Mouse (Mus musculus): ENCODE results near the gene Epm2aip1.

Gene Epm2aip1

DNA sequence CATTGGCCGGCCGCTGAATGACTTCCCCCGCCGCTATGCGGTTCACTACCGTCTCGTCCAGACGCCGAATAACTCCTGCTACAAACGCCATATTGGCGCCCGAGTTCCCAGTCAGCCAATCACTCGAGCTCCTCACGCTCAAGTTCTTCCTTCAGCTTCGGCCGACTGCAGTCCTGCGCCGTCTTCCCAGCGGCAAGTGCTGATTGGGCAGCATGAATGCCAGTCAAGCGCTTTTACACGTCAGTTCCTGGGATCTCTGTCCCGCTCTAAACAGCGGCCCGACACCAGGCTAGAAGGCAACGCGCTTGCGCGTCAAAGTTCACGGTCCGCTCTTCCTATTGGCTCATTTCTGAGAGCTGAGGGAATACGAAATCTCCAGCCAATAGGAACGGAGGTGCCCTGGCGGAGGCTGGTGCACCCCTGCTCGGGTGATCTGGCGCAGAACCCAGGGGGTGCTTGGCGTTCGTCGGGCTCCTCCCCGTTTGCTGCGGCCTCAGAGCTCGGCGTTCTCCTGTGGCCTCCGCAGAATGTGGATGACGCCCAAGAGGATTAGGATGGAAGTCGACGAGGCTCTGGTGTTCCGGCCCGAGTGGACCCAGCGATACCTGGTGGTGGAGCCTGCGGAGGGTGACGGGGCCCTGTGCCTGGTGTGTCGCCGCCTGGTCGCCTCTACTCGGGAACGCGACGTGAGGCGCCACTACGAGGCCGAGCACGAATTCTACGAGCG, at the start of gene Epm2aip1, which contains the start of gene Mlh1:
Gene Epm2aip1 (plus strand): TSS at position 496 of the 727 bp plus-strand sequence.
Gene Mlh1 (minus strand): TSS at position 358 of the 727 bp plus-strand sequence.
- peak; percentile 100 for DNase-seq

DNA sequence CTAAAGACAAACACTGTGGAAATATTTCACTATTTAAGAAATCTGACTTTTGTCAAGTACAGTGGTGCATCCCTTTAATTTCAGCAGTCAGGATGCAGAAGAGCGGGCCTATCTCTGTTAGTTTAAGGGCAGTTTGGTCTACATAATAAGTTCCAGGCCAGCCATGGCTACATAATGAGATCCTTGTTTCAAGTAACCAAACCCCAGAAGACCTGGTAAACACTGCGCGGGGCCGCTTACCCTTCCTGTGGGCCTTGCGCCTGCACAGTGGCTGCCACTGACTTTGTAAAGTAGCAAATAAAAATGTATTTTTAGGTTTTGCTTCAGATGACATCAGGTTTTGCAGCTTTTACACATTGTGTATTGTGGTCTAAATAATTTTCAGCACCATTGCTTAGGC, 48.3 kb upstream of the Epm2aip1 start:
- no peak for DNase-seq

DNA sequence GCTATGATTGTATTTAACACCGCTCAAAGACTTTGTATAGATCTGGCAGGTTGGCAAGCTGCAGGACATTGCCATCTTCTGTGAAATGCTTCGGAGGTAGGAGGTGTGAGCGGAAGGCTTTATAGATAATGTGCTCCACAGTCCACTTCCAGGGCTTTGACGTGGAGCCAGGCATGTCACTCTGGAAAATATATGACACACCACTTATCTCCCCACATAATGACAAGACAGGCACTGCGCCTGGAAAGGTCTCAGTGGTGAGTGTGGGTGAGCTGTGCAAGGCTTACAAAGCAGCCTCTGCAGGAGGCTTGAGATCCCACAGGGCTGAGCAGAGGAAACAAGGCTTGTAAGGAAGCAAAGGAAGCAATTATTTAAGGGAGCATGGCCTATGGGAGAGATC, 43.3 kb upstream of the Epm2aip1 start:
- DNase-seq: no peak

DNA sequence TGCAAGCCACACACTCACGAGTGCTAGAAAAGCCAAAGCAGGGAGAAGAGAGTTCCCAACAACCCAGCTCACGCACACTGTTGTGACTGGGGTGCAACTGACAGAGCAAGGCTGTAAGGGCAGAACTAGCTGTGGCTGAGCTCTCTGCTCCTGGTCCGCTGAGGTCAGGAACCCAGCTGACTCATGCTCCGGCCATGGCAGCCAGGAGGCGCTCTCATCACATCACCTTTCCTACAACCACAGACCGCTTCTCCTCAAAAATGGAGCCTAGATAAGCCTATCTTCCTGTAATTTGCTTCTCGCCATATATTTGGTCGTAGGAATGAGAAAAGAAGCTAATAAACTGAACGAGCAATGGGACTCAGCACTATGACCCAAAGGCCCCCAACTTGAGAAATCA, 37.0 kb upstream of the Epm2aip1 start:
- no peak for DNase-seq

DNA sequence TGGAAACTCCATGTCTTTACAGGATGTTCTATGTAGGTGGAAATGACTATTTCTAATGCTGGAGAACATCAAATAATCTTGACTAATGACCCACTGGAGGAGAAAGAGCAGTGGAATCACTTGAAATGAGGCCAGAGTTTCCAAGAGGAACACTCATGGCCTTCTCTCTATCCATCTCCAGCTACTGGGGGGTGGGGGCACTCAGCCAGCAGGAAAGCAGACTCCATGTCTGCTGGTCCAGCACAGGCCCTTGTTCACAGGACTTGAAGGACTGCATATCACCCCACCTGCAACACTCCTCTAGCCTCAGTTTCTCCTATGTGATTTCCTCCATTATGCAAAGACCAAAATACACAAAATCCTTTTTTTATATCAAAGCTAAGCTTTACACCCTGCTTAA, 34.0 kb upstream of the Epm2aip1 start:
- no peak for DNase-seq

DNA sequence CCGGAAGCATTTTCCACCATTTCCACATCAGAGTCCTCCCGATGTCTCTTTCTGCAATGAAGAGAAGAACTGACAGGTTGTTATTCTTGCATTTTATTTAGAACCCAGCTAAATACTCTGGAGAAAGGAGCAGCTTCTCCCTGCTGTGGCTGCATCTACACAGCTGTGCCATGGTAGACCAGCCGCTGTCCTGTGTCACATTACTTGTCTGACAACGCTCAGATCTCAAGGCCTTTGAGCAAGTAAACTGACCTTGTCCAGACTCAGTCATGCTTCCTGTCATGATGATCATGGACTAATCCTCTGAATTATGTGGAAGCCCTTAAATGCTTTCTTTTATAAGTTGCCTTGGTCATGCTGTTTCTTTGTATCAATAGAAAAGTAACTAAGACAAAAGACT, 31.9 kb upstream of the Epm2aip1 start:
- no peak for DNase-seq

DNA sequence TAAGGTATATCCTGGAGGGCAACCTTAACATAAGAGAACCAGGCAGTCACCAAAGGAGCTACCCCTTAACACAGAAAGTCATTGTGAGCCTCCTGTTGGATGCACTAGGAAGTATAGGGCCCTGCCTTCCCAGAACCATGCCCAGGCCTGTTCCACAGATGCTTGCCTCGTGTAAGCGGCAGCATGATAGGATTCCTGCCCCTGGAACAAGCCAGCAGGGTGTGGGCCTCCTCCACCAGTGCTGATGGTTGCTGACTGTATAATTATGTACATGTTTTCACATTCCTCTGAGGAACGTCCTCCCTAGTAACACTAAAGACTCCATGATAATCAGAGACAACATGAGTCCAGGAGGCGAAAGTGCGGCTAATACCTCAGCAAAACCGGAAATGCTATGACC, 28.3 kb upstream of the Epm2aip1 start:
- no peak for DNase-seq

DNA sequence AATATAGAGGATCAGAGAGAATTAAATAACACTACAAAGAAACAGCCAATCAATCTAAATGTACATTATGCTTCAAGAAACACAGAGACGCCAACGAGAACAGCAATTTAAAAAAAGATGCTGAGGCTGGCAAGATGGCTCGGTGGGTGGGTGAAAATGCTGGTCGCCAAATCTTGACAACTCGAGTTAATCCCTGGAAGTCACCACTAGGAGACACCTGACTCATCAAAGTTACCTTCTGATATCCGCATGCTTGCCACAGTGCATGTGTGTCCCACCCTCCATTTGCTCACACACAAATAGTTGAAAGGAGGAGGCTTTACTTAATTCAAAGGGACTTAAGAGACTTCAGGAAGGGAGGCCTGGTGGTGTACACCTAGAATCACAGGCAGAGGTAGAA, 26.2 kb upstream of the Epm2aip1 start:
- DNase-seq: no peak

DNA sequence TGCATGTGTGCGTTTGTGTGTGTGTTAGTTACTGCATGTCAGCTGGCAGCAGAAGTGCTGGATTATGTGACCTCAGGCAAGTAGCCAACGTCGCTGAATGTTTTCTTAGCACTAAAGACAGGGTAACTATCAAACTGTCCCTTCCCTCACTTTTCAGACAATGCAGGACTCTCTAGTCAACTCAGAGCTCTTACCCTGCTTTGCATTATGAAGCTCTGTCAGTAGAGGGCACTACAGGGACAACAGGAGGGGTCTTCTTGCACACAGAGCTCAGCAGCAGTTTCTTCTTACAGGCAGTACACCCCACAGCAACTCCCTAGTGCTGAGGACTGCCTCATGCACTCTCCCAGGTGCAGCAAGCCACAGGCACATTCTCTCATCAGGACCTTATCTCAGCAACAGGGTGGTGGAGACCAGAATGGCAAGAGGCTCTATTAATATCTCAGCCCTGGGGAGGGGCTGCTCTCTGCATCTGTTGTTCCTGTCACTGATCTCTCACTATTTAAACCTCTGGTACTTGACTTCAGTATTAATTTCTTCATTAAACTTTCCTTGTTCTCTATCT, 24.0 kb upstream of the Epm2aip1 start:
- DNase-seq: no peak

DNA sequence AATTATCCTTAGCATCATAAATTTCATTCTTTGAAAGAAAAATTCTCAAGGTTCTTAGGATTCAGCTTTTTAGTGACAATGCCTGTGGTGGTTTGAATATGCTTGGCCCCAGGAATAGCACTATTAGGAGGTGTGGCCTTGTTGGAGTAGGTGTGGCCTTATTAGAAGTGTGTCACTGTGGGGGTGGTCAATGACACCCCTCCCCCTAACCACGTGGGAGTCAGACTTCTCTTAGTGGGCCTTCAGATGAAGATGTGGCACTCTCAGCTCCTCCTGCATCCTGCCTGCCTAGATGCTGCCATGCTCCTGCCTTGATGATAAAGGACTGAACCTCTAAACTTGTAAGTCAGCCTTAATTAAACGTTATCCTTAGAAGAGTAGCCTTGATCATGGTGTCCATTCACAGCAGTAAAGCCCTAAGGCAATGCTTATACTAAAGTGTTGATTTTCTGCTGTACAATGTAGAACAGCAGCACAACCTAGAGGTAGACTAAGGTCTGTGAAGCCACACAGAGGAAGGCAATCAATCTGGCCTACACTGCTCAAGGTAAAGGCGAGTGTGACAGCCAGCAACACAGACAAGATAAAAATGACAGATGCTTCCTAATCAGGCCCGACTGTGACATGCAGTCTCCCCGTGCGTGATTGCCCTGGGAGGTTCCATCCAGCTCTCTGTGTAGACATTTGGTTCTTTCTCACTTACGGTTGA, 19.4 kb upstream of the Epm2aip1 start:
- no peak for DNase-seq

DNA sequence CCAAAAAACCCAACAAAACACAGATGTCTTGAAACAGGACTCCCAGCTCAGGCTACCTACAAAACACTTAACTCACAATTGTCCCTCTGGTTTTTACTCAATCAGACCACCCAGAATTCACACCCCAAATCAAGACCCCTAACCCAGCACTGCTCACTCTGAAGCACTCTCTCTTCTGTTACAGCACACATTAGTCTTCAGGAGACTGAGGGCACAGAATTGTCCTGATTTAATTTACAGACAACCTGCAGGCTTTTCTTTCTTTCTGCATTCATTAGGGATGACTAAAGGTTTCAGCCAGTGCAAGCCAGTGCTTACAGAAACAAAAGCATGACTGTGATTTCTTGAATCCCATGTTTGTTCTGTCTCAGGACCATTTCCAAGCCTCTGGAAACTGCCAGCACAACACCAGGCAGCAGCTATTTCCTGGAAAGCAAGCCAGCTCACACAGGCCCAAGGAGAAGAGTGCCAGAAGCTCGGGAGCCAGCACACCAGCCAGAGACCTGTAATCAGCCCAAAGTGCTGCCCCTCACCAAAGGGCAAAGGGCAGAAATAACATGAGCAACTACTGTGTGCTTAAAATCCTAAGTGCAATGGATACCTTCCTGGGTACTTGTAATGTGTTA, 11.3 kb upstream of the Epm2aip1 start:
- DNase-seq: no peak

DNA sequence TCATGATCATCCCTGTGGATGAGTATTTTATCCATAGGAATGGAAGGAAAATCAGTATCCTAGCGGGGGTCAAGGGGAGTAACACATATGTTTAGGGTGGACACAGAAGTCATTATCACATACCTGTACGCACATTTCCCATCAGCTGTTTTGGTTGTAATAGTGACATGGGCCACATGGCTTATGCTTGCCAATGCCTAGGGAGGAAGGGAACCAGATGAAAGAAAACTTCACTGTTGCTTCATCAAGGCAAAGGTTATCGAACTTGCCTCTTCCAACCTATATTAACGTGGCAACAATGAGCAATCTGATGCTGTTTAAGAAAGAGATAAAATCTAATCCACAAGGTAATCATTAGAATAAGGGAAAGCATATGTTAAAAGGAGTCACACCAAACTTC, 10.4 kb upstream of the Epm2aip1 start:
- no peak for DNase-seq

DNA sequence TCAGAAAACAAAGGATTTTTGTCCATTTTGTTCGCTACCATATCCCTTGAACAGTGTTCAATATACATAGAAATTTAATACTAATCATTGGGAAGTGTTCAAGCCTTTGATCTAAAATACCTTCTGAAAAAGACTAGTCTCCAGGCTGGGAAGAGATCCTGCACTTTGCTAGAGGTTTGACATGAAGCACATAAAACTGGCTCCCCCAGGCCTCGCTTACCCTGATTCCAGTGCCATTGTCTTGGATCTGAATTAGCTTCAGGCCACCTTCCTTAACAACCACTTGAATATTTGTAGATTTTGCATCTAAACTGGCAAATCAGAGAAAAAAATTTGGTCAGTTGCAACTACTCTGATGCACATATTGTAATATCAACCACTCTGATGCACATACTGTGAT, 3.7 kb upstream of the Epm2aip1 start:
- no peak for DNase-seq

DNA sequence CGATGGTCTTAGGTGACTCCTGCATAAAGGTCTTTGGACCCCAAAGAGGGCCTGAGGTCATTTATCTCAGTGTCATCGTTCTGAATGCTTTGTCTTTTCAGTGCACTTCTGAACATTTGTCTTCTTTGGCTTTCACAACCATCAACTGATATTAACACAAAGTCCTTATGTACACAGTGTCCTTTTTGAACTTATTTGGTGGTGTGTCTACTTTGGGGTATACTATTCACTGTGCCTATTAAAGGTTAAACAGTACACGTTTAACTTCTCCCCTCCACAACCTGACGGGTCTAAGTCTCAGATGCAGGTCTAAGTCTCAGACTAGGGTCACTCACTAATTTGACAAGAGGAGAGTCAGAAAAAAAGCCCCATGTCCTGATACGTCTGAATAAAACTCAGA, 1.1 kb upstream of the Epm2aip1 start:
- no peak for DNase-seq

DNA sequence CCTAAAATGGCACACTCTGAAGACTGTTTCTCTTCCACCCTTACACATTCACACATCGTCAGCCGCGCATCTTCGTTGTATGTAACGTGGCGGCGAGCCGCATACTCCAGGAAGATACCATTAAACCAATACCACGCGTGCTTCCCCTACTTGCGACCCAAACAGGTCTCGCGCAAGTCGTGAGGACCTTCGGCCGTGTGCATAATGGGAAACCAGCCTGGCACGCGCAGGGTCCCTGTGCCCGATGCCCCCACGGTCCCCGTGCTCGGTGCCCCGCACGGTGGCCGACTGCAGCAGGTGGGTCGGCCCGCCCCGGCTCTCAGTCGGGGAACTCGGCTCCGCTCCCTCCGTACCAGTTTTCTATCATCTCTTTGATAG, 684 bp upstream of the Epm2aip1 start:
- DNase-seq: no peak

DNA sequence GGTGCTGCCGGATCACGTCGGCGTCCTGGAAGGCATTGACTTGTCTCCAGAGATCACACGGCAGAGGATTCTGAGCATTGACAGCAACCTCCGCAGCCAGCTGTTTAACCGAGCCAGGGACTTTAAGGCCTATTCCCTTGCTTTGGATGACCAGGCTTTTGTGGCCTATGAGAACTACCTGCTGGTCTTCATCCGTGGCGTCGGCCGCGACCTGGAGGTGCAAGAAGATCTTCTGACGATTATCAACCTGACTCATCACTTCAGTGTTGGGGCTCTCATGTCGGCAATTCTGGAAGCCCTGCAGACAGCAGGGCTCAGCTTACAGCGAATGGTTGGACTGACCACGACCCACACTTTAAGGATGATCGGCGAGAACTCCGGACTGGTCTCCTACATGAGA, 627 bp downstream of the Epm2aip1 start:
- DNase-seq: peak; percentile 12

DNA sequence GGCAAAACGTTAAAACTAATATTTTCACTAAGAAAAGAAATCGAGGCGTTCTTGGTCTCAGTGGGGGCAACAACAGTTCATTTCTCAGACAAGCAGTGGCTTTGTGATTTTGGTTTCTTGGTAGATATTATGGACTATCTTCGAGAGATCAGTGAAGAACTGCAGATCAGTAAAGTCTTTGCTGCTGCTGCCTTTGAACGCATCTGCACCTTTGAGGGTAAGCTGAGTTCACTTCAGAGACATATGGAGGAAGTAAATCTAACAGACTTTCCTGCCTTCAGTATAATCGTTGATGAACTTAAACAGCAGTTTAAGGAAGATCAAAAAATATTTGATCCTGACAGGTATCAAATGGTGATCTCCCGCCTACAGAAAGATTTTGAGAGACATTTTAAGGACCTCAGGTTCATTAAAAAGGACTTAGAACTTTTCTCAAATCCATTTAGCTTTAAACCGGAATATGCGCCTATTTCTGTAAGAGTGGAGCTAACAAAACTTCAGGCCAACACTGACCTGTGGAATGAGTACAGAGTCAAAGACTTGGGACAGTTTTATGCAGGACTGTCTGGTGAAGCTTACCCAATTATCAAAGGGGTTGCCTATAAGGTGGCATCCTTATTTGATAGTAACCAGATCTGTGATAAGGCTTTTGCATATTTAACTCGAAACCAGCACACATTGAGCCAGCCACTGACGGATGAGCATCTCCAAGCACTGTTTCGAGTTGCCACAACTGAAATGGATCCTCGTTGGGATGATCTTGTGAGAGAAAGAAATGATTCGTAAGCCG, 1.5 kb downstream of the Epm2aip1 start:
- no peak for DNase-seq

DNA sequence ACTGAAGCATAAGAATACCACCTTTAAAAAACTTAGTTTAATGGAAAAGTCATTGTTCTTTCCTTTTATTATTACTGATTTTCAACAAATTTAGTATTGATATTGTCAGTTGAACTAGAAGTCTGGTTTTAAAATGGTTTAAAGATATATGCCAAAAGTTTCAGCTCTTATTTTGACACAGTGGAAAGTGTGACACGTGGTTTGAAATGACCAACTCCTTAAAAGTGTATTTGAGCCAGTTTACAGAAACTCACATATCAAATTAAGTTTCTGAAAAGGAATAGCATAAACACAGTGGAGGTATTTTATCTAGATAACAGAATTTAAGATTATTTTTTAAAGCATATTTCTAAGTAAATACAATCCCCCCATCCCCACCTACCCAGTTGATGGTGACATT, 2.2 kb downstream of the Epm2aip1 start:
- no peak for DNase-seq

DNA sequence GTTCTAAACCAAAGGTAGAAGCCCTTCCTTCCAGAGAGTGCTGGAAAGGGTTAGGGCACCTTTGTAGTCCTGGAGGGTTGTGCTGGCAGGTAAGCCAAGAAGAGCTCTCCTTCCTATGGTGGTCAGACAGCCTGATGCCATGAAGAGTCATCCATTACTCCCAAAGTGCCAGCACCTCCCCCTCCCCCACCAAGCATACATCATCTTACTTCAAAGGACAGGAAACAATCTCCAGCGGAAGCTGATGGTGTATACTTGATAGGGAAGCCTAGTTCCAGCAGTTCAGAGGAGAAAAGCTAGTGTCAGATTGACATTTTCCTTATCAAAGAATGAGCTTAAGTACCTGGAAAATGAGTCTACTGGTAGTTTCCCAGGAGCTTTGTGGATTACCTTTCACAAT, 3.4 kb downstream of the Epm2aip1 start:
- DNase-seq: no peak

DNA sequence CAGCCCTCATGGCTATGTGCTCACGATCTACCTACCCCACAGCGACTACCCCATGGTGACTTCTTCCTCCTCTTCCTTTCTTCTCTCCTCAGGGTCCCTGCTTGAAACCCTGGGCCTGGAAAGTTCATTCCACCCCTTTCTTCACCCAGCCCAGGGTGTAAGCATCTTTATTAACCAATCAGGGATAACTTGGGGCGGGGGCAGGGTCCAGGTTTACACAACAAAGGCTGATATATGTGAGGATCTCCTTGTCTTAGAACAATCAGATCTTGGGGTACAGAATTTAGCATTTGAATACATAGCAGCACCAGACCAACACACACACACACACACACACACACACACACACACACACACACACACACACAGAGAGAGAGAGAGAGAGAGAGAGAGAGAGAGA, 13.3 kb downstream of the Epm2aip1 start:
- DNase-seq: no peak

DNA sequence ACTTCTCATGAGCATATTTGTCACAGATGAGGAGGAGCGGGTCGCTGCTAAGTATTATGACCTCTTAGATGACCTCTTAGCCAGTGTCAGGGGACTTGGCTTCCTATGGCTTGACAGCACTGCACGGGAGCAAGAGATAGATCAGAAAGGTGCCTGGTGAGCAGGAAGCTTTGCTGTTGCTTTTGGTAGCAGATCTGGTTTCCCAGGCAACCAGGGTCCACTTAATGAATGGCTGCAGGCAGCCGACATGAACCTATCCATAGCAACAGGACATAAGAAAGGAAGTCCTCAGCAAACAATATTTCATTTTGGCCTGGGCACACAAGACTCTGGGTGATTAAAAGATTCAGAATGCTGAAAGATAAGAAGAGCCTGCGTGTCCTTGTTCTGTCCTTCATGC, 13.9 kb downstream of the Epm2aip1 start:
- DNase-seq: no peak

DNA sequence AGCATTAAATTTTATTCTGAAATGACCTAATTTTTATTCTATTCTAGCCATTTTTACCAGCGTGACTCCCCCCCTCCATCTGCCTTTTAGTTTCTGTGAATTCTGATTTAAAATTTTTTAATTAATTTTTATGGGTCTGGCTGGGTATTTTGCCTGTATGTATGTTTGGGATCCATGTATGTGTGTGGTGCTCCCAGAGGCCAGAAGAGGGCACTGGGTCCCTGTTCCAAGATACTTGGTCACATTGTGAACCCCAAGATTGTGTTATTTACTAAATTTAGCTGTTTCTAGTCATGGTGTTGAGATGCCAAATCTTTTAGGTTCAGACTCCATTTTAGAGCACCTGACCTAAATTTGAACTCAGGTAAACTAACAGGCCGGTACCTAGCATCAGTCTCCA, 14.7 kb downstream of the Epm2aip1 start:
- DNase-seq: no peak

DNA sequence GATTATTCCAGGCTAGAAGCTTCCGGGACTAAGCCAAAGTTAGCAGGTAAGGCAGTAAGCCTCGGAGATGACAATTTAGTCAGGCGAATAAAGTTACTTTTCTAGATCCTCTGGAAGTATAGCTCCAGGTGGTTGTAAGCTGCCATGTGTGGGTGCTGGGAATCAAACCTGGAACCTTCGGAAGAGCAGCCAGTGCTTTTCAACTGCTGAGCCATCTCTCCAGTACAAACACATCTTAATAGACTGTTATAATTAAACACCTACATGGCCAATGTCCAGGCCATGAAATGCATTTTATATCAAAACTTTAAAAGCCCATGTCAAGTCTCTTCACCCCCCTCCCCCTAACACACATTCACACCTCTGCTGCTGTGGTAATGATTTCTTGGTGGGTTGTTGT, 16.2 kb downstream of the Epm2aip1 start:
- DNase-seq: no peak
